Mouse (Mus musculus) C2C12 (cell line): ENCODE results near the gene Tasp1.

ENCODE experiments used
- CEBPB ChIP-seq: IDR thresholded peaks from one replicate; pipeline ENCODE4 v1.6.1; 2011; ENCODE audit warnings: low read depth, mild to moderate bottlenecking, control low read depth, moderate library complexity
- CTCF ChIP-seq: IDR thresholded peaks from one replicate; pipeline ENCODE4 v1.5.1; 2011; ENCODE audit not compliant: control insufficient read depth, insufficient read depth, insufficient read length
- FOSL1 ChIP-seq: IDR thresholded peaks from one replicate; pipeline ENCODE4 v1.8.0; 2011; ENCODE audit warnings: mild to moderate bottlenecking, low read length; ENCODE audit not compliant: poor library complexity, insufficient read depth, severe bottlenecking
- MAX ChIP-seq: IDR thresholded peaks from one replicate; pipeline ENCODE4 v1.6.1; 2011; ENCODE audit warnings: mild to moderate bottlenecking, control low read depth
- MYOD1 ChIP-seq: IDR thresholded peaks from one replicate; pipeline ENCODE4 v1.6.1; 2011; ENCODE audit warnings: low read depth; ENCODE audit not compliant: control insufficient read depth, insufficient read length
- MYOG ChIP-seq: IDR thresholded peaks from one replicate; pipeline ENCODE4 v1.6.1; 2011; ENCODE audit not compliant: control insufficient read depth, insufficient read length; ENCODE audit errors: extremely low read depth
- USF1 ChIP-seq: IDR thresholded peaks from one replicate; pipeline ENCODE4 v1.6.1; 2011; ENCODE audit warnings: low read depth, mild to moderate bottlenecking, control low read depth, moderate library complexity

DNA sequence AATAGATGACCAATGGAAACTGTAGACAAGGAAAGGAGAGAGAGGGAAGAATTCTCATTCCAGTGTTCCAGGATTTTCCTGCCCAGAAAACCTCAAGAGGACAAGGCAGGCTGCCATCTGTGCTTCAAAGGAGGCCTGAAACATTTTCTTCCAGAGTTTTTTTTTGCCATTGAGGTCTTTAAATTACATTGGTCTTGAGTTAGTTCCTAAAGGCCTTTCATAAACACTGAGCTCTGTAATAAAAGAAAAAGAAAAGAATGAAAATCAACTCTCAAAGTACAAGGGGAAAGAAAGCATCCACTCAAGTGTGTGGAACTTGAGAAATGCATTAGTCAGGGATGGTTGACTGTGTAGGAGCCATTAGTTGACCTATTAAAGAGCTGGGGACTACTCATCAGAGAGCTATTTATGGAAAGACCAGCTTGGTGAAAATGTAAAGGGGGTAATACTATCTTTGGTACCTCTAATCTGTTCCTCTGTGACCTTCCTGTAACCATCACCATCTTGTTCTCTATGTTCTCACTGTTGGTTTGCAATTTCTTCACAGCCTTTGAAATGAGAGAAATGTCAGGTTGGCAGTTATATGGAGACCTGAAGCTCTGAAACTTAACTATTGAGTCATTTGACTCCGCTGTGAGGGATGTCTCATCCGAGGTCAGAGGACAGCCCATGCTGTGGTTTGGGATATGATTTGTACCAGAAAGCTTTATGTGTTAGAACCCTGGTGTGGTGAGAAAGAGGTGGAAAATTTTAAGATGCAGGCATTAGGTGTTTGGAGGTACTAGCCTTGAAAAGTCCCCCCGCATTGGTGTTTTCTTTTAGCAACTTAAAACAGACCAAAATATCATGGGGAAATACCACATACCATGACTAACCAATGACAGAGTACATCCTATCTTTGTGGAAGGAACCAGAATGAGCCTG, 34.2 kb upstream of the Tasp1 start:
- TF ChIP-seq CTCF (no peak), CEBPB (no peak), MAX (no peak), MYOG (no peak), USF1 (no peak), MYOD1 (no peak), FOSL1 (peak; percentile 12)
